Mouse (Mus musculus): ENCODE results near the gene Cgas. TPM values are rescaled to one million over a fixed set of nuclear protein-coding genes. Genes with fewer than 3 reads are reported as not detected.
"Not testable (repeated sequence)": the region's sequence is repeated elsewhere in the genome, so short reads cannot be mapped to it uniquely, and the experiment has no call there.

Gene Cgas
- polyA plus RNA-seq, 1 experiment from 2014 or later: 0.72 TPM

- peaks cover 6% of the 10 kb centered on the region for H3K4me1 ChIP-seq (ENCODE audit: control insufficient read depth, insufficient read depth, low read length)
- no peaks in the 10 kb centered on the region for H3K27me3 ChIP-seq (ENCODE audit: control insufficient read depth, insufficient read depth, low read length)
- H3K36me3 ChIP-seq (ENCODE audit: control insufficient read depth, insufficient read depth, low read length): peaks cover 28% of the 10 kb centered on the region
- ATAC-seq (replicated peaks; ENCODE audit: insufficient number of reproducible peaks, low FRiP score, low TSS enrichment): peak; percentile 25
- peak overlapping the region; percentile 80 for H3K4me2 ChIP-seq
- H3K9ac ChIP-seq (ENCODE audit: low read depth, low read length): peak overlapping the region; percentile 100
- H3K27ac ChIP-seq (ENCODE audit: low read depth, low read length): peak overlapping the region; percentile 100
- H3K4me3 ChIP-seq (ENCODE audit: low read depth, low read length): peak overlapping the region; percentile 99
- WGBS (ENCODE audit: insufficient replicate concordance): under 1% methylated on average over 46 of the region's 46 CpGs
- H3K9me3 ChIP-seq (replicated peaks; ENCODE audit: control insufficient read depth, low read length): no peaks in the 10 kb centered on the region
Measured at GRCm38 (mm10) chr9:78480706-78481358, 37.8 kb upstream of the Cgas start.

- not testable (repeated sequence) for ATAC-seq (replicated peaks; ENCODE audit: insufficient number of reproducible peaks, low FRiP score, low TSS enrichment); H3K9me3 ChIP-seq (replicated peaks; ENCODE audit: control insufficient read depth, low read length); H3K27me3 ChIP-seq (ENCODE audit: control insufficient read depth, insufficient read depth, low read length); H3K4me1 ChIP-seq (ENCODE audit: control insufficient read depth, insufficient read depth, low read length)
- Histone ChIP-seq H3K4me2 (peak overlapping the region; percentile 80), H3K27ac (ENCODE audit: low read depth, low read length) (peak overlapping the region; percentile 100), H3K9ac (ENCODE audit: low read depth, low read length) (peak overlapping the region; percentile 100), H3K4me3 (ENCODE audit: low read depth, low read length) (peak overlapping the region; percentile 99), H3K36me3 (ENCODE audit: control insufficient read depth, insufficient read depth, low read length) (peaks cover 28% of the 10 kb centered on the region)
- 0% methylated on average over 13 of the region's 13 CpGs for WGBS (ENCODE audit: insufficient replicate concordance)
Measured at GRCm38 (mm10) chr9:78480227-78480626, 37.2 kb upstream of the Cgas start.

- Histone ChIP-seq H3K27ac (ENCODE audit: low read depth, low read length) (0 out of 2 replicates have a peak overlapping the region, but pooled peaks have one; percentile 29), H3K4me3 (ENCODE audit: low read depth, low read length) (peak overlapping the region; percentile 99), H3K36me3 (ENCODE audit: control insufficient read depth, insufficient read depth, low read length) (peaks cover 28% of the 10 kb centered on the region), H3K9ac (ENCODE audit: low read depth, low read length) (peak overlapping the region; percentile 66; the same call in 1 of the 2 replicates), H3K4me2 (peak overlapping the region; percentile 80)
- not testable (repeated sequence) for H3K4me1 ChIP-seq (ENCODE audit: control insufficient read depth, insufficient read depth, low read length); ATAC-seq (replicated peaks; ENCODE audit: insufficient number of reproducible peaks, low FRiP score, low TSS enrichment); H3K9me3 ChIP-seq (replicated peaks; ENCODE audit: control insufficient read depth, low read length); H3K27me3 ChIP-seq (ENCODE audit: control insufficient read depth, insufficient read depth, low read length)
- 32% methylated on average over 8 of the region's 8 CpGs for WGBS (ENCODE audit: insufficient replicate concordance)
Measured at GRCm38 (mm10) chr9:78479308-78479707, 36.3 kb upstream of the Cgas start.

- H3K4me2 ChIP-seq: 0 out of 2 replicates have a peak overlapping the region, but pooled peaks have one; percentile 6
- not testable (repeated sequence) for H3K9me3 ChIP-seq (replicated peaks; ENCODE audit: control insufficient read depth, low read length); ATAC-seq (replicated peaks; ENCODE audit: insufficient number of reproducible peaks, low FRiP score, low TSS enrichment); H3K9ac ChIP-seq (ENCODE audit: low read depth, low read length); H3K4me3 ChIP-seq (ENCODE audit: low read depth, low read length); H3K4me1 ChIP-seq (ENCODE audit: control insufficient read depth, insufficient read depth, low read length); H3K27me3 ChIP-seq (ENCODE audit: control insufficient read depth, insufficient read depth, low read length)
- H3K27ac ChIP-seq (ENCODE audit: low read depth, low read length): 0 out of 2 replicates have a peak overlapping the region, but pooled peaks have one; percentile 25
- WGBS (ENCODE audit: insufficient replicate concordance): 70% methylated on average over 1 of the region's 1 CpGs
- peaks cover 28% of the 10 kb centered on the region for H3K36me3 ChIP-seq (ENCODE audit: control insufficient read depth, insufficient read depth, low read length)
Measured at GRCm38 (mm10) chr9:78478009-78478605, 35.1 kb upstream of the Cgas start.

- H3K4me1 ChIP-seq (ENCODE audit: control insufficient read depth, insufficient read depth, low read length): no peaks in the 10 kb centered on the region
- no peaks in the 10 kb centered on the region for H3K27me3 ChIP-seq (ENCODE audit: control insufficient read depth, insufficient read depth, low read length)
- H3K9ac ChIP-seq (ENCODE audit: low read depth, low read length): no peak overlapping the region
- WGBS (ENCODE audit: insufficient replicate concordance): 5% methylated on average over 5 of the region's 5 CpGs
- no peak overlapping the region for H3K4me3 ChIP-seq (ENCODE audit: low read depth, low read length)
- no peak overlapping the region for H3K4me2 ChIP-seq
- peak overlapping the region; percentile 29; the same call in 1 of the 2 replicates for H3K27ac ChIP-seq (ENCODE audit: low read depth, low read length)
- peaks cover 28% of the 10 kb centered on the region for H3K36me3 ChIP-seq (ENCODE audit: control insufficient read depth, insufficient read depth, low read length)
- ATAC-seq (replicated peaks; ENCODE audit: insufficient number of reproducible peaks, low FRiP score, low TSS enrichment): no peak
- H3K9me3 ChIP-seq (replicated peaks; ENCODE audit: control insufficient read depth, low read length): no peaks in the 10 kb centered on the region
Measured at GRCm38 (mm10) chr9:78477021-78477551, 34.0 kb upstream of the Cgas start.

- WGBS (ENCODE audit: insufficient replicate concordance): 3% methylated on average over 1 of the region's 1 CpGs
- peak overlapping the region; percentile 29; the same call in 1 of the 2 replicates for H3K27ac ChIP-seq (ENCODE audit: low read depth, low read length)
- H3K4me2 ChIP-seq: no peak overlapping the region
- no peaks in the 10 kb centered on the region for H3K27me3 ChIP-seq (ENCODE audit: control insufficient read depth, insufficient read depth, low read length)
- H3K4me3 ChIP-seq (ENCODE audit: low read depth, low read length): no peak overlapping the region
- no peak overlapping the region for H3K9ac ChIP-seq (ENCODE audit: low read depth, low read length)
- no peak for ATAC-seq (replicated peaks; ENCODE audit: insufficient number of reproducible peaks, low FRiP score, low TSS enrichment)
- peaks cover 28% of the 10 kb centered on the region for H3K36me3 ChIP-seq (ENCODE audit: control insufficient read depth, insufficient read depth, low read length)
- H3K9me3 ChIP-seq (replicated peaks; ENCODE audit: control insufficient read depth, low read length): no peaks in the 10 kb centered on the region
- H3K4me1 ChIP-seq (ENCODE audit: control insufficient read depth, insufficient read depth, low read length): no peaks in the 10 kb centered on the region
Measured at GRCm38 (mm10) chr9:78476531-78477020, 33.5 kb upstream of the Cgas start.

- no peak overlapping the region for H3K4me3 ChIP-seq (ENCODE audit: low read depth, low read length)
- ATAC-seq (replicated peaks; ENCODE audit: insufficient number of reproducible peaks, low FRiP score, low TSS enrichment): no peak
- H3K9me3 ChIP-seq (replicated peaks; ENCODE audit: control insufficient read depth, low read length): no peaks in the 10 kb centered on the region
- peaks cover 29% of the 10 kb centered on the region for H3K36me3 ChIP-seq (ENCODE audit: control insufficient read depth, insufficient read depth, low read length)
- H3K4me1 ChIP-seq (ENCODE audit: control insufficient read depth, insufficient read depth, low read length): no peaks in the 10 kb centered on the region
- 87% methylated on average over 4 of the region's 4 CpGs for whole genome bisulfite sequencing (ENCODE audit: insufficient replicate concordance)
- no peaks in the 10 kb centered on the region for H3K27me3 ChIP-seq (ENCODE audit: control insufficient read depth, insufficient read depth, low read length)
- H3K27ac ChIP-seq (ENCODE audit: low read depth, low read length): no peak overlapping the region
- H3K4me2 ChIP-seq: no peak overlapping the region
- no peak overlapping the region for H3K9ac ChIP-seq (ENCODE audit: low read depth, low read length)
Measured at GRCm38 (mm10) chr9:78475873-78476272, 32.8 kb upstream of the Cgas start.

GRCm38 (mm10) chr9:78475383-78475780 is 32.3 kb upstream of the Cgas start:
- Histone ChIP-seq H3K9ac (ENCODE audit: low read depth, low read length) (no peak overlapping the region), H3K27me3 (ENCODE audit: control insufficient read depth, insufficient read depth, low read length) (no peaks in the 10 kb centered on the region), H3K4me3 (ENCODE audit: low read depth, low read length) (no peak overlapping the region), H3K36me3 (ENCODE audit: control insufficient read depth, insufficient read depth, low read length) (peaks cover 31% of the 10 kb centered on the region), H3K9me3 (replicated peaks; ENCODE audit: control insufficient read depth, low read length) (no peaks in the 10 kb centered on the region), H3K27ac (ENCODE audit: low read depth, low read length) (no peak overlapping the region), H3K4me1 (ENCODE audit: control insufficient read depth, insufficient read depth, low read length) (no peaks in the 10 kb centered on the region), H3K4me2 (no peak overlapping the region)
- 84% methylated on average over 2 of the region's 2 CpGs for WGBS (ENCODE audit: insufficient replicate concordance)
- no peak for ATAC-seq (replicated peaks; ENCODE audit: insufficient number of reproducible peaks, low FRiP score, low TSS enrichment)
